Mouse (Mus musculus): ENCODE results near the gene Pygm.

DNA sequence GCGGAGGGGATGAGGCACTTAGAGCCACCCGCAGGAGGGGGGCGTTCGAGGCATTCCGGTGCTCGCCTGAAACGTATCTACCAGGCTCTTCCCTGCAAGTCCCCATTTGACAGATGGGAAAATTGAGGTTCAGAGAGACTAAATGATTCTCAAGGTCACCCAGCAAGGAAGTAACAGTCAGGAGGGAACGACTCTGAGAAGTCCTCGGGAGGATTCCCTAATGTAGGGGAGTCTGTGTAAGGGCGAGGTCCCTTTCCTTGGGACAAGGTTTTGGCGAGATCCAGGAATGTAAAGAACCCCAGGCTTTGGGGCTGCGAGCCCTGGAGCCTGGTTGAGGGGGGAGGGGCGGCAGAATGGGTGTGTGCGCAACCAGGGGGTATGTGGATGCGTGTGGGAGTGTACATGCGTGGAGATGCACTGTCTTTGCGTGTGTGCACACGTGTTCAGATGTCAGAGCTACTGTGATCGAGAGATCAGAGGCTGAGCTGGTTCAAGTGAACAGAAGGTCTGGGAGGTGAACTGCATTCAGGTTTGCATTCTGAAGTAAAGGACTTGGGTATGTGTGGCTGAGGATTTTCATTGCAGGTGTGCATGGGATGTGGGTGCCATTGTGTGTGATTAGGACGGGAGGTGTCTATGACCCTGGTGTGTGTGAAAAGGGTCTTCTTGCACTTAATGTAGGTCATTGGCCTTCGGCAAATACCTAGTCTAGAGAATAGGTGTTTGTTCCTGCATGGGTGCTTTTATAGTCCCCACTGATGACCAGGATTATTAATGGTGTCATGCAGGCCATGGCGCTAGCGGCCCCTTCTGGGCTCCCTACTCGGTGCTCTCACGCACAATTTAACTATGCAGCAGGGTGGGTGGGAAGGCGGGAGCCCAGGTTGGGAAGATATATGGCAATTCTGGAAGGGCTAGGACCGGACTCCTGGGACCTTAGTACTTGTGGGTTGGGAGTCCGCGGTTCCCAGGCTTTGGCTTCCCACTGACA, 16.2 kb downstream of the Pygm start:
- TF ChIP-seq CTCF (IDR thresholded peaks at IDR 0.05; ENCODE audit: borderline replicate concordance, extremely low read depth, insufficient read depth, insufficient read length) (no peak), POLR2A (IDR thresholded peaks at IDR 0.05; ENCODE audit: borderline replicate concordance, extremely low read depth, insufficient read depth, insufficient read length, poor library complexity, severe bottlenecking) (no peak)

Measured in brain, embryonic 14.5 days (tissue).